Mouse (Mus musculus) gastrocnemius, postnatal 14 days (tissue): ENCODE results near the gene Slk. TPM values are rescaled to one million over a fixed set of nuclear protein-coding genes. Genes with fewer than 3 reads are reported as not detected.

Experiments
- DNase-seq: peaks from one replicate; pipeline ENCODE4 v3.0.0; 2021; ENCODE audit warnings: mixed read lengths
- intact Hi-C: fragments of 180-260 bp; cut with DNase I; formaldehyde crosslinking; loops from one replicate; pipeline ENCODE4 v1.15.1; 2025; ENCODE audit warnings: low total_unique reads
- total RNA-seq, 2 experiments: library from RNA; stranded (reverse); gene quantifications; 2 replicates each; pipeline ENCODE4 v1.2.3; 2021

Slk gene
- total RNA-seq, 2 experiments from 2014 or later: 25.6 to 28.4 TPM

- intact Hi-C loops: loop anchor here (10.0 kb wide), 1 partner anchor 142 kb away; no protein-coding TSS in a partner anchor
- DNase-seq: no peak
Measured at GRCm38 (mm10) chr19:47646508-47647120, 67.1 kb downstream of the Slk start.

GRCm38 (mm10) chr19:47649071-47649470 is 69.6 kb downstream of the Slk start:
- intact Hi-C loops: loop anchor here (10.0 kb wide), 1 partner anchor 144 kb away; no protein-coding TSS in a partner anchor
- DNase-seq: no peak

GRCm38 (mm10) chr19:47650366-47651159 is 71.1 kb downstream of the Slk start:
- intact Hi-C loops: no loop called here

GRCm38 (mm10) chr19:47651160-47651480 is 71.6 kb downstream of the Slk start:
- no peak for DNase-seq
- intact Hi-C loops: no loop called here

More at GRCm38 (mm10) chr19:47650366-47651159, 71.1 kb downstream of the Slk start:
- DNase-seq: no peak

GRCm38 (mm10) chr19:47652255-47652654 is 72.8 kb downstream of the Slk start:
- DNase-seq: no peak
- intact Hi-C loops: no loop called here

- intact Hi-C loops: no loop called here
Measured at GRCm38 (mm10) chr19:47653173-47653572, 73.7 kb downstream of the Slk start.

GRCm38 (mm10) chr19:47654896-47655295 is 75.4 kb downstream of the Slk start:
- intact Hi-C loops: no loop called here
- peak; percentile 44 for DNase-seq

More at GRCm38 (mm10) chr19:47653173-47653572, 73.7 kb downstream of the Slk start:
- no peak for DNase-seq

- peak; percentile 76 for DNase-seq
- intact Hi-C loops: loop anchor here (2.0 kb wide), 1 partner anchor 162 kb away; no protein-coding TSS in a partner anchor
Measured at GRCm38 (mm10) chr19:47658914-47659535, 79.5 kb downstream of the Slk start.

- intact Hi-C loops: loop anchor here (2.0 to 10.0 kb wide), 2 partner anchors 65 to 161 kb away; no protein-coding TSS in a partner anchor
- no peak for DNase-seq
Measured at GRCm38 (mm10) chr19:47659765-47660408, 80.4 kb downstream of the Slk start.

GRCm38 (mm10) chr19:47667601-47668000 is 88.1 kb downstream of the Slk start:
- intact Hi-C loops: loop anchor here (10.0 kb wide), 1 partner anchor 57 kb away; no protein-coding TSS in a partner anchor
- DNase-seq: no peak

- intact Hi-C loops: loop anchor here (10.0 kb wide), 1 partner anchor 56 kb away; no protein-coding TSS in a partner anchor
- no peak for DNase-seq
Measured at GRCm38 (mm10) chr19:47668399-47668798, 88.9 kb downstream of the Slk start.

GRCm38 (mm10) chr19:47674419-47674818 is 94.9 kb downstream of the Slk start:
- DNase-seq: no peak
- intact Hi-C loops: no loop called here

- intact Hi-C loops: no loop called here
- no peak for DNase-seq
Measured at GRCm38 (mm10) chr19:47678675-47679074, 99.2 kb downstream of the Slk start.

GRCm38 (mm10) chr19:47689592-47689991 is 110.1 kb downstream of the Slk start:
- no peak for DNase-seq
- intact Hi-C loops: no loop called here

GRCm38 (mm10) chr19:47691994-47692393 is 112.5 kb downstream of the Slk start, which contains the start of gene Col17a1:
Col17a1 (minus strand) TSS chr19:47692094.
- intact Hi-C loops: no loop called here

More at GRCm38 (mm10) chr19:47691994-47692393, 112.5 kb downstream of the Slk start, which contains the start of gene Col17a1:
- no peak for DNase-seq

Other genes starting within 250 kb of the Slk start
- 10 to 100 TPM; 50.6 to 58.9 TPM for gene Sh3pxd2a, start 115.3 kb upstream of the Slk start, total RNA-seq
- 10 to 100 TPM in 1 of 2 experiments, 1 to 10 TPM in 1; 6.8 to 11.2 TPM for gene Stn1, start 42.2 kb upstream of the Slk start, total RNA-seq
- under 1 TPM; 0.31 to 0.33 TPM for gene Col17a1, start 112.4 kb downstream of the Slk start, total RNA-seq
- gene Sfr1, start 152.0 kb downstream of the Slk start, total RNA-seq: 10 to 100 TPM; 75.8 to 80.2 TPM